Mouse (Mus musculus): ENCODE measurements around the gene Elf2.

- no peak for TF ChIP-seq GATA1 (IDR thresholded peaks at IDR 0.05; ENCODE audit: low read depth, low read length)
- TF ChIP-seq CTCF (IDR thresholded peaks at IDR 0.05 in 2 of 3, conservative IDR thresholded peaks at IDR 0.05 in 1 of 3; ENCODE audit: control insufficient read depth in 1 of 3, insufficient read depth in 1 of 3, low read depth in 2 of 3, low read length in 3 of 3, poor library complexity in 1 of 3, severe bottlenecking in 1 of 3), result no peak
- TF ChIP-seq MEF2A (IDR thresholded peaks at IDR 0.05; ENCODE audit: extremely low read depth, insufficient replicate concordance, low read depth, low read length, poor library complexity, severe bottlenecking), result no peak
- TF ChIP-seq TCF12 (IDR thresholded peaks at IDR 0.05; ENCODE audit: low read depth, low read length), result no peak
- TF ChIP-seq ZKSCAN1 (IDR thresholded peaks at IDR 0.05; ENCODE audit: low read depth, low read length), result no peak
- TF ChIP-seq ELF1 (IDR thresholded peaks at IDR 0.05; ENCODE audit: low read depth, low read length), result no peak
- TF ChIP-seq KAT2A (conservative IDR thresholded peaks at IDR 0.05; ENCODE audit: low read depth, low read length), result no peak
- TF ChIP-seq POLR2A (IDR thresholded peaks at IDR 0.05; ENCODE audit: control insufficient read depth in 1 of 2, insufficient read depth in 1 of 2, low read depth in 1 of 2, low read length in 2 of 2, poor library complexity in 1 of 2), result no peak
- no peak for TF ChIP-seq GABPA (IDR thresholded peaks at IDR 0.05; ENCODE audit: low read depth, low read length)
- no peak for TF ChIP-seq MXI1 (IDR thresholded peaks at IDR 0.05; ENCODE audit: low read depth, low read length)
- no peak for TF ChIP-seq POLR2AphosphoS2 (IDR thresholded peaks at IDR 0.05; ENCODE audit: low read length)
- TF ChIP-seq MAZ (IDR thresholded peaks at IDR 0.05; ENCODE audit: low read depth, low read length), result no peak
- no peak for TF ChIP-seq NELFE (IDR thresholded peaks at IDR 0.05; ENCODE audit: low read depth, low read length)
- TF ChIP-seq CHD2 (IDR thresholded peaks at IDR 0.05; ENCODE audit: low read length), result no peak
Measured at GRCm38 (mm10) chr3:51213111-51213510, 127.4 kb downstream of the Elf2 start.
